Mouse (Mus musculus) intestine, embryonic 14.5 days (tissue): ENCODE measurements at regions not wholly inside any gene's neighbourhood (a gene's known extent, or its start where the extent isn't known, plus 50 kb on each side); places are given as distances from the start of the nearest gene placed in this dataset.

Experiments
- ATAC-seq: fragments of 200-750 bp; cut with Nextera tagmentation; replicated peaks from 2 replicates; pipeline ENCODE4 v1.8.0; 2017; ENCODE audit warnings: low read depth, moderate number of reproducible peaks, moderate TSS enrichment, moderate library complexity; ENCODE audit not compliant: low FRiP score, low TSS enrichment
- DNase-seq: peaks from one replicate; pipeline ENCODE4 v3.0.0-alpha.2; 2018; ENCODE audit warnings: low spot score
- H3K27ac ChIP-seq: fragments of 300-500 bp; sonication (generic); 2 replicates; pipeline ENCODE4 v1.5.1; 2014; ENCODE audit warnings: low read depth, mild to moderate bottlenecking, control low read depth
- H3K27me3 ChIP-seq: fragments of 300-500 bp; sonication (generic); replicated peaks from 2 replicates; pipeline ENCODE4 v1.6.1; 2014; ENCODE audit warnings: low read length, control low read depth; ENCODE audit not compliant: control insufficient read depth, insufficient read depth
- H3K36me3 ChIP-seq: fragments of 300-500 bp; sonication (generic); 2 replicates; pipeline ENCODE4 v1.6.1; 2014; ENCODE audit warnings: low read length, control low read depth; ENCODE audit not compliant: control insufficient read depth, insufficient read depth
- H3K4me1 ChIP-seq: fragments of 300-500 bp; sonication (generic); replicated peaks from 2 replicates; pipeline ENCODE4 v1.6.1; 2014; ENCODE audit warnings: low read length, control low read depth, mixed read lengths; ENCODE audit not compliant: control insufficient read depth, insufficient read depth
- H3K4me2 ChIP-seq: fragments of 300-500 bp; sonication (generic); 2 replicates; pipeline ENCODE4 v1.6.1; 2014; ENCODE audit warnings: low read length
- H3K4me3 ChIP-seq: fragments of 300-500 bp; sonication (generic); 2 replicates; pipeline ENCODE4 v1.5.1; 2014; ENCODE audit warnings: low read depth, low read length, control low read depth, mixed read lengths
- H3K9ac ChIP-seq: fragments of 300-500 bp; sonication (generic); 2 replicates; pipeline ENCODE4 v1.6.1; 2014; ENCODE audit warnings: mild to moderate bottlenecking, low read length
- H3K9me3 ChIP-seq: fragments of 300-500 bp; sonication (generic); 2 replicates; pipeline ENCODE4 v1.6.1; 2016; ENCODE audit warnings: low read length, control low read depth; ENCODE audit not compliant: control insufficient read depth
- WGBS: fragments of 180-500 bp; shearing (Covaris S2); extraction: QIAGEN DNeasy Blood & Tissue Kit; methylation state at CpG from one replicate; pipeline ENCODE4 v1.1.7; 2014; 5-methylcytosine and 5-hydroxymethylcytosine counted together

DNA sequence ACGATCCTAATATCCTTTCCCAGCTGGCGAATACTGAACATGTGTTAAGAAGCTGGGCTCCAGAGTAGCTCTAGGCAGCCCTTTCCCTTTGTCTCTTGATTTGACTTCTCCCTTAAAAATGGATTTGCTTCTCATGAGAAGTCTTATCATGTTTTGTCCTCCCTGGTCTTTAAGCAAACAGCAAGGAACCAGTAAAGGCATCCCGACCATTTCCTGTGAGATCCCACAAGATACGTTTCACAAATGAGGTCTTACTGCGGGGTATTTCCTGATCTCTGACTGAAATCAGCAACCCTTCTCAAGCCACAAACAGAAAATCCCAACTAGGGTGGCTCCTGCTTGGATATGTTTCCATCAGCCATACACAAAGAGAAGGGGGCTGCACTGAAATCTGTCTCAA lies 130.8 kb upstream of the Pde3a start:
- DNase-seq = no peak
- Histone ChIP-seq H3K9me3 (no peaks in the 10 kb centered on the region), H3K4me2 (no peak overlapping the region), H3K36me3 (no peaks in the 10 kb centered on the region), H3K4me3 (no peak overlapping the region), H3K27me3 (no peaks in the 10 kb centered on the region), H3K9ac (no peak overlapping the region), H3K4me1 (no peaks in the 10 kb centered on the region), H3K27ac (no peak overlapping the region)
- whole genome bisulfite sequencing = 71% methylated on average over 5 of the region's 5 CpGs
- ATAC-seq = no peak

DNA sequence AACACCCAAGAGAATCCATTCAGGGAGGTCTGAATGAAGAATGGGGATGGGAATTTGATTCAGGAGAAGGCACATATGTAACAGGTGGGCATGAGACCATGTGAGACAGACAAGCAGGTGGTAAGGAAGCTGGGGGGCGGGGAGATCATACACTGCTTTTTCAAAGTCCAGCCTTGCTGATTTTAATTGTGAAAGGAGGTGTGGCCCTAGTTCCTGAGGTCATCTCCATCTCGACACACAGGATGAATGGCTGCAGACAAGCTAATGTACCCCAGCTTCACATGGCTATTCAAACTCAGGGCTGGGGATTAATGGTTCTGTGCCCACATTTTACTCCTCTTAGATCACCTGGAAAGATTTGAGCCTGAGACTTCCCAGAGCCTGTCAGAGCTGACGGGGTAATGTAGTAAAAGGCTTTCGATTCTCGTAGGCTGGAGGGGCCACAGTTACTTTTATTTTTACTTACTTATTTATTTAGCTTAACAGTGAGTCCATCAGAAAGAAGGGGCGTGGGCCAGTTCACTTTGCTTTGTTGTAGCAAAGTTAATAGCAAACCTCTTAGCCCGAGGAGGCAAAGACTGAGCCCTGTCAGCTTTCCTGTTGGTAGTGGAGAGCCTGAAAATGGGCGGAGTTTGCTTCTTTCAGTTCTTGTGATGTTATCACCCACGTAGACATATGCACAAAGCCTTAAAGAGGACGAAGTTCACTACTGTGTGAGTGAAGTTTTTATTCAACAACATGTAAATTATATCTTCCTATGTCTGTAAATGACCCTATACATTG lies 122.3 kb upstream of the Pde3a start:
- H3K9me3 ChIP-seq = no peaks in the 10 kb centered on the region
- no peak for DNase-seq
- no peak overlapping the region for H3K9ac ChIP-seq
- peak overlapping the region; percentile 25; the same call in 1 of the 2 replicates for H3K4me2 ChIP-seq
- H3K4me3 ChIP-seq = no peak overlapping the region
- no peak overlapping the region; the same call in 1 of the 2 replicates for H3K27ac ChIP-seq
- peaks cover 9% of the 10 kb centered on the region; the same call in 1 of the 2 replicates for H3K4me1 ChIP-seq
- H3K36me3 ChIP-seq = no peaks in the 10 kb centered on the region
- no peaks in the 10 kb centered on the region for H3K27me3 ChIP-seq
- peak; percentile 50; the same call in 1 of the 2 replicates for ATAC-seq
- WGBS = 29% methylated on average over 10 of the region's 10 CpGs

DNA sequence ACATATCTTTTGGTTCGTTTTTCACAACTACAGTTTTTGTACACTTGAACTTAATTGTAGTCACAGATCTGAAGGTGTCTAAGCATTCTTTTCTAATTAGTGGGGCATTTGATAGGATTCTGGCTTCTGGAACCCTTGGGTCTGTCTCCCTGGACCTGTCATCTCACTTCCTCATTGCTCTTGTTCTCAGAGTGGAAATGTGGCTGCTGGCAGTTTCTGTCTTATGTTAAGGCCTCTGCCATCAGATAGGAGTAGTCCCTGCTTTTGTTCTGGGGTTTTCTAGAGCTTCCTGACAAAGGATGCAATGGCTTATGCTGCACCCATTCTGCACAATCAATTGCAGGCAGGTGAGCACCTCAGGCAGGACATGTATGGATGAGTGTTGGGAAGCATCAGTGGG lies 119.5 kb upstream of the Pde3a start:
- no peak overlapping the region for H3K4me2 ChIP-seq
- ATAC-seq (no peak), DNase-seq (no peak)
- H3K9ac ChIP-seq = no peak overlapping the region
- no peaks in the 10 kb centered on the region for H3K9me3 ChIP-seq
- peaks cover 9% of the 10 kb centered on the region; the same call in 1 of the 2 replicates for H3K4me1 ChIP-seq
- 83% methylated on average over 1 of the region's 1 CpGs for WGBS
- H3K36me3 ChIP-seq = no peaks in the 10 kb centered on the region
- H3K27me3 ChIP-seq = no peaks in the 10 kb centered on the region
- H3K4me3 ChIP-seq = no peak overlapping the region
- no peak overlapping the region for H3K27ac ChIP-seq

DNA sequence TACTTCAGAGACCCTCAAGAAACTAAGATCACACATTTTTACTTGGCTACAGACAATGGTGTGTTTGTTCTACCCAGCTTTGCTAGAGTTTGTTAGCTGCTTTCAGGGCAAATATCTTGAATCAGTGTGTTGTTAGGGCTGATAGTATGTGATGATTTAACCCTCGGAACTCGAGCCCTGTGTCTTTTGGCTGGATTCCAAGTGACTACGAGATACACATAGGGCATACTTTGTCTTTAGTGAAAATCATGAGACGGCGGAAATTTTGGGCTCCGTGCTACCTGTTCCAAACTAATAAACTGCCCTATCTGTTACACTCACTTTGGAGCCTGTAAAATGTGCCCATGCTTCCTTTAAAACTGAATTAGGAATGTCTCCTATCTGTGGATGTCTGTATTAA lies 114.9 kb upstream of the Pde3a start:
- ATAC-seq = no peak
- DNase-seq = no peak

DNA sequence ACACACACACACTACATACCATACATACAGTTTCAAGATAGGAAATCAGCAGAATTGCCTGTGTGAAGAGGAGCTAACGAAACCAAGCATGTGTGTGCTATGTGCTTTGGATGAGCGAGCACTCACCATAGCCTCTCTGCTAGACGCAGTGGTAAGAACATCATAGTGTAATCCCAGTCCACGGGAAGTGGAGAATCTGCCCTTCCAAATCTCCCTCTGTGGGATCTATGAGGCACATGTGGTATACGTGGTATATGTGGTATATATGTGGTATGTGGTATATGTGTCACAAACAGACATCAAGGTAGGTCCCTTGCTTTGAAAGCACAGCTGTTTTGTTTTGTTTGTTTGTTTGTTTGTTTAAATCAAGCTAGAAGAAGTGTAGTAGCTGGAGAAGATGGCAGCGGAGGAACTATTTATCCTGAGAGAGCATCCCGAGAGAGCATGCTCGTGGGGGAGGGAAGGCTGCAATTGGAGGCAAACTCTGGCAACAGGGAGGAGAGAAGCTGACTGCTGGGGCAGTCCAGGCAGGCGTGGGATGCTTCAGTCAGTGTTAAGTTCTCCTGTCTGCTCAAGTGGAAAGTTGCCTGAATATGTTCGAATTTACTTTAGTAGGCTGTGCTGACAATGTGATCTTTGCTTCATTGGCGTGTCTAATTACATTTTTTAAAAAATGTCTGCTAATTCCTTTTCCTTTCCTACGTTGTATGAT lies 112.2 kb upstream of the Pde3a start:
- no peak for DNase-seq
- Histone ChIP-seq H3K27ac (no peak overlapping the region), H3K9me3 (no peaks in the 10 kb centered on the region), H3K9ac (no peak overlapping the region), H3K27me3 (no peaks in the 10 kb centered on the region), H3K4me2 (no peak overlapping the region), H3K36me3 (no peaks in the 10 kb centered on the region), H3K4me1 (no peaks in the 10 kb centered on the region), H3K4me3 (no peak overlapping the region)
- WGBS = 74% methylated on average over 12 of the region's 12 CpGs
- ATAC-seq = no peak

More for the DNA sequence above, 114.9 kb upstream of the Pde3a start:
- H3K36me3 ChIP-seq = no peaks in the 10 kb centered on the region
- no peak overlapping the region for H3K9ac ChIP-seq
- H3K27ac ChIP-seq = no peak overlapping the region
- no peaks in the 10 kb centered on the region for H3K4me1 ChIP-seq
- no peaks in the 10 kb centered on the region for H3K27me3 ChIP-seq
- whole genome bisulfite sequencing = 54% methylated on average over 6 of the region's 6 CpGs
- no peaks in the 10 kb centered on the region for H3K9me3 ChIP-seq
- no peak overlapping the region for H3K4me3 ChIP-seq
- no peak overlapping the region for H3K4me2 ChIP-seq

DNA sequence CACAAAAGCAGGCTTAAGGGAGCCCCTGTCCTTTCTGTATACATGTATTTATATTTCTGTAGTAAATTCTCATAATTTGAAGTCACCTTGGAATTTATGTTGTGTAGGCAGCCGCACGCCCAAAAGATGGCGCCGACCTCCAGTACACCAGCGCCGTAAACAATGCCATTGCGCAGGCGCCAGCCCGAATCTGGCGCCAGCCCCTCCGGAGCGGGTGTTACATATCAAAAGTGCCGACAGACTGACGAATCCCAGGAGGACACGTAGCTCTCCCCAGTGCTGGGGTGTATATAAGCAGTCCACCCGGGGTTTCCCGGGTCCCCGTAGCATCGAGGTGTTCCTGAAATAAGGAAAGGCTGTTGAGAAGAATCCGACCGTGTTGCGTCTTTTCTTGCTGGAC lies 108.1 kb upstream of the Pde3a start:
- ATAC-seq (no peak), DNase-seq (no peak)
- Histone ChIP-seq H3K27me3 (no peaks in the 10 kb centered on the region), H3K4me1 (no peaks in the 10 kb centered on the region), H3K9ac (no peak overlapping the region), H3K27ac (no peak overlapping the region), H3K4me3 (no peak overlapping the region), H3K9me3 (no peaks in the 10 kb centered on the region), H3K36me3 (no peaks in the 10 kb centered on the region), H3K4me2 (no peak overlapping the region)
- WGBS = 77% methylated on average over 22 of the region's 22 CpGs

DNA sequence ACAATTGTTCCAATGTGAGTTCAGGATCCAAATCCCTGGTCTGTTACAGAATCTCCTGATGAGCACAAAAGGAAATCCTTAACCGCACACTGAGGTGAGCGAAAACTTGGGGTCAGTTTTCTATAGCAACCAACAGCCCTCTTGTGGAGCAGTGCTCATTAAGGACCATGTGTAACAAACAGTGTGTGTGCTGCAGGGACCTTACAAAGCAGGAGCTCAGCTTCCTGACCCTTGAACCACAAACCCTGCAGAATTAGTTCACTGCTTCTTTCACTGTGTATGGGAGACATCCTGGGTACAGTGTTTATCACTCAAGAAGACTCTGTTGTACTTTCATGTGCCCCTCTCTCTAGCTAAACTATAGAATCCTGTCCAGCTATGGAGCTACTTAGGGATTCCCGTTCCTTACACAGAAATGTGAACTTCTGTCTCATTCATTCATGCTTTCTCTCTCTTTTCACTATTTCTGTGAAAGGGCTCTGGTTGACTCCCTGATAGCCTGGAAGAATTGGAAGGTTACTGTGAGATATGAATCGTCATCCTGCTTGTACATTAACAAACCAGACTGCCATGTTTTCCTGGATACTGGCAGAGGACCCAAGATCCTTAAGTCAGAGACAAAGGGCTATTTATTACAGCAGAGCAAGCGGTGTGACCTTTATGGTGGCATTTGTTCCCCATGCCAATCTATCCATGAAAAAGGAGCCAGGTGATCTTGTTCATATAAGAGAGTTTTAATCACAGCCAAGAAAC lies 100.5 kb upstream of the Pde3a start:
- H3K9ac ChIP-seq = no peak overlapping the region
- ATAC-seq (peak; percentile 49; the same call in 1 of the 2 replicates), DNase-seq (no peak)
- no peak overlapping the region for H3K4me3 ChIP-seq
- no peaks in the 10 kb centered on the region for H3K9me3 ChIP-seq
- no peaks in the 10 kb centered on the region for H3K27me3 ChIP-seq
- H3K36me3 ChIP-seq = no peaks in the 10 kb centered on the region
- no peak overlapping the region for H3K4me2 ChIP-seq
- 75% methylated on average over 5 of the region's 5 CpGs for WGBS
- no peaks in the 10 kb centered on the region for H3K4me1 ChIP-seq
- no peak overlapping the region for H3K27ac ChIP-seq

DNA sequence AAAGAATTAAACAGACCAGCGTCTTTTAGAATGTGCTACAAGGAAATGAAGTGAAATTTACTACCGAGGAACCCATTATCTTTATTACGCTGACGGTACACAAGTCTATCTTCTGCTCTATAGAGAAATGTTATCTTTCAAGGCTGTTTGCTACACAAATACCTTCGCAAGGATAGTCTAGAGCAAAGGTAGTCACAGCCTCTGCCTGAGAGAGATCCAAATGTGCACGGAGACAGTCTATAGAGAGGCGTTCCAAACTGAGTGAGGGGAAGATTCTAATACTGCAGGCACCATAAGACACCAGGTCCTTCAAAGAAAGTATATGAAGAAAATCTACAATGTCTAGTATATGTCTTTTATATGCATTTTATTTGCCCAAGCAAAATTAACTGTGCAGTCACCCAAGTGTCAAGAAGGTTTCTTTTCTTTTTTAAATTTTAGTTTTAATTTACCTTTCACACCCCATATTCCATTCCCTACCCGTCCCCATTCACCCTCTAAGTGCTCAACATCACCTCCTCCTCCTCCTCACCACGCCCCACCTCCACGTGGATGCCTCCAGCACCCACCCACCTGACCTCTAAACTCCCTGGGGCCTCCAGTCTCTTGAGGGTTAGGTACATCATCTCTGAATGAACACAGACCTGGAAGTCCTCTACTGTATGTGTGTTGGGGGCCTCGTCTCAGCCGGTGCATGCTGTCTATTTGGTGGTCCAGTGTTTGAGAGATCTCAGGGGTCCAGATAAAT lies 99.7 kb upstream of the Pde3a start:
- Histone ChIP-seq H3K9me3 (no peaks in the 10 kb centered on the region), H3K4me3 (no peak overlapping the region), H3K4me2 (no peak overlapping the region), H3K9ac (no peak overlapping the region), H3K27ac (no peak overlapping the region), H3K4me1 (no peaks in the 10 kb centered on the region), H3K27me3 (no peaks in the 10 kb centered on the region), H3K36me3 (no peaks in the 10 kb centered on the region)
- 65% methylated on average over 12 of the region's 12 CpGs for WGBS
- ATAC-seq (peak; percentile 89), DNase-seq (no peak)
